Mouse (Mus musculus) skeletal muscle tissue, adult 2 months (tissue): ENCODE measurements at regions not wholly inside any gene's neighbourhood (a gene's known extent, or its start where the extent isn't known, plus 50 kb on each side); places are given as distances from the start of the nearest gene placed in this dataset.

Experiments used
- DNase-seq: peaks from one replicate; pipeline ENCODE4 v3.0.0-alpha.2; 2012; ENCODE audit warnings: low read depth, low spot score

DNA sequence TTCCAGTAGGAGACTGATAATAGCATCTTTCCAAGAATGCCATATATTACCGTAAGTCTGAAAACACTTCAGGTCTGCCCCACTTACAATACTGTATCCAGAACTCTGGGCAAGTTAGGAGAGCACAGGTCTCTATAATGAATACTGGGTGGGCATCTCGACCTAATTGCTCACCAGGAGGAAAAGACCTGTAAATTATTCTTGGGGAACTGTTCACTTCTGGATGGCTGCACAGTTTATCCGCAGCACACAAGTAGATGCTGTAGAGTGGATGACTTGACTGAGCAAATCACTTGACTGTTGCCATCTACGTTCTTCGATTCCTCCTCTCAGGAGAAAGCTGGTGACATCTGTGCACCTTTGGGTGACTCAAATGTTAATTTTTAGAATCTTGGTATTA lies 159.8 kb downstream of the Rpl36a-ps1 start:
- DNase-seq: no peak

DNA sequence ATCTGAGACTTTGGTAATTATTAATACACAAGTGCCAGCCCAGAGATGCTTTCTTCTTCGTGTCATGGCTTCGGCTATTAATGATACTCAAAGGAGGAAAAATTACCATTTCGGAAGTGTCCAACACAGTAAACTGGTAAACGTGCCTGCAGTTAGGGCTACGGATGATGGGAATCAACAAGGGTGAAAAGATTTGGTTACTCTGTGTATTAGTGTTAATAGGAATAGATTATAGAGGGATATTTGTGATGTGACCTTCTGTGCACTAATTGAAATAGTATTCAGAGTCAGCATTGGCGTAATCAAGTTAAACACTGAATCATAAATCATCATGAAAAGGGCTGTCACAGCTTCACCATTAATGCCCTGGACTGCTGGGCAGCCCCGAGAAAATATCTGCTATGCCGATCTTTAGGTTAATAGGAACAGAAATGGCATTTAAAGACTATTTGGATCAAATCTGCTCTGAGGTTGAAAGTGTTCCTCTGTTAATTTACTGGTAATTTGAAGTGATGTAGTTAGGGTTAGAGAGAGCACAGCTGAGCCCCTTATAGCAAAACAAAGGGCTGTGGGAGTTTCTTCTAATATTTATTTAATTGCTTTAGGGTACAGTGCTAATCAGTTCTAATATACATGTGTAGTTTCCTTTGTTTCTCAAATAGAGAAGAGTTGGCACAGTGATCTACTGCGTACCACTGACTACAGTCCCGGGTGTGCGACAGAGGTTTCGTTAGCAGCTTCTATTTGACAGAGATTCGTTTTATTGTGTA lies 160.7 kb downstream of the Rpl36a-ps1 start:
- no peak for DNase-seq

DNA sequence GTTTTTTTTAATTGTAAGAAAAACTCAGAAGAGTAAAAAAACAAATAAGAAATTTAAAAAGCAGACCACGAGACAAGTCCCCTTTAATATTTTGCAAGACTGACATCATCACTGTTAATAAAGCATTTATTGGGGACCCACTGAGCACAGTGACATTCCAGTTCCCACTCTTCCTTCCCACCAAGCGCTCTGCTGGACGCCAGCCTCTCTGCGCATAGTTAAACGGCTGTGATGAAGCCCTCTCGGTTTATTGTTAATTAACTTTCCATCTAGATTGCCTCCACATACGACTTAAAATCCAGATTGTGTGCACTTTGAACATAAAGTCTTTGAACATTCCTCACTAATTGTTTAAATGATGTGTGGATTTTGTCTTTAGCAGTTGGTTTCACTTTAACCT lies 161.7 kb downstream of the Rpl36a-ps1 start:
- no peak for DNase-seq

DNA sequence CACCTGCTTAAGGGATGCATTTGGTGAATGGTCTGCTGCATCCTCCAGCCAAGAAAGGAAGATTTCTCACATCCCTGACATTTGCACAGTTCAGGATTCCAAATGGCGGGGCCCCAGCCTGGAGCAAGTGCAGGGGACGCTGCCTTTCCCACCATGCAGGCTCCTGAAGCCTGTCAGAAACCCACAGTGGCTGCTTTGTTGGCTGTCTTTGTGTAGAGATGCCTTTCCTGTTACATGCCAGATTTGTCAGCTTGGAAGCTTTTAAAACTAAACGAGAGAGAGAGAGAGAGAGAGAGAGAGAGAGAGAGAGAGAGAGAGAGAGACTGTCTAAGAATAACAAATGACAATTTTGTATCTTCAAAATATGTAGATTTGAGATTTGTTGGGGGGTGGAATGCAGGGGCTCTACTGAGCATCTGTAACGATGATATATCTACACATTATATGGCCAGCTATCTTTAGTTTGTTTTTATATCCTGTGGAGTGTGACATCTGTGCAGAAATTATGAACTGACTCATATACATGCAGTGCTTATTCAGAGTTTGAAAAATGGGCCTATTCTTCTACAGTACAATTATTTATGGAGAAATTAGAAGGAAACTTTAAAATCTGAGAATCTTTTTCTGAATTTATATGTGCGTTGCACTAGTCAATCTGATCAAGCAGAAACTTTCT lies 164.0 kb downstream of the Rpl36a-ps1 start:
- no peak for DNase-seq

DNA sequence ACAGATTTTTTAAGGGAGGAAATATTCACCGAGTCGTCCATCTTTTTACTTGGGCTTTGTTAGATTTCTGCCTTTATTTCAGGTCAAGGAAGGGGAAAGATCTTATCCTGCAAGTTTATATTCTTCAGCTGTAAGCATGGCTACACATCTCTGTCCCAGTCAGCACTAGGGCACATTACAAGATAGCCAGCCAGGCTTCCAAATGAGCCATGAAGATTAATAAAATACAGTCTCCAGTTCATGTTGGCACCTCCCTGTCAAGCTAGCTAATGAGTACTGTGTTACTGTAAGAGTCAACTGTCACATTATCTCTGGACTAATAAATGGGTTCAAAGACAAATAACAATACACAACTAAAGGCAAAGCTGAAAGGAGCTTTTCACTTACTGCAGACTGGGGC lies 166.6 kb downstream of the Rpl36a-ps1 start:
- DNase-seq: no peak

DNA sequence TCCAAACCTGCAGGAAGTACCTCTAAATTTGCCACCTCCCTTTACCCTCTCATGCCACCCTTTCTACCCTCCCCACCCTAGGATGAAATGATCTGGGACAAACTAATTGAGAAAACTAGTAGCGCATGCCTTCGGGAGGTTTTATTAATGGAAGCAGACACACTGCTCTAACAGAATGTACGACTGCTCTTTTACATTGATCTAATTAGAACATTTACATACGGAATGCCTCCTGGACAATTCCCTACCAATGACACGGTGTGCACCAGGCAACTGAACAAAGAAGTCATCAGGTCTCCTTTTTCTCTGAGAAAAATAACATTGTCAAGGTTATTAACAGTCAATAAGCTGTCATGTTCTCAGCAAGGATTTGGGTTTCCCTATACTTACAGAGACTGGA lies 180.5 kb downstream of the Rpl36a-ps1 start:
- no peak for DNase-seq

DNA sequence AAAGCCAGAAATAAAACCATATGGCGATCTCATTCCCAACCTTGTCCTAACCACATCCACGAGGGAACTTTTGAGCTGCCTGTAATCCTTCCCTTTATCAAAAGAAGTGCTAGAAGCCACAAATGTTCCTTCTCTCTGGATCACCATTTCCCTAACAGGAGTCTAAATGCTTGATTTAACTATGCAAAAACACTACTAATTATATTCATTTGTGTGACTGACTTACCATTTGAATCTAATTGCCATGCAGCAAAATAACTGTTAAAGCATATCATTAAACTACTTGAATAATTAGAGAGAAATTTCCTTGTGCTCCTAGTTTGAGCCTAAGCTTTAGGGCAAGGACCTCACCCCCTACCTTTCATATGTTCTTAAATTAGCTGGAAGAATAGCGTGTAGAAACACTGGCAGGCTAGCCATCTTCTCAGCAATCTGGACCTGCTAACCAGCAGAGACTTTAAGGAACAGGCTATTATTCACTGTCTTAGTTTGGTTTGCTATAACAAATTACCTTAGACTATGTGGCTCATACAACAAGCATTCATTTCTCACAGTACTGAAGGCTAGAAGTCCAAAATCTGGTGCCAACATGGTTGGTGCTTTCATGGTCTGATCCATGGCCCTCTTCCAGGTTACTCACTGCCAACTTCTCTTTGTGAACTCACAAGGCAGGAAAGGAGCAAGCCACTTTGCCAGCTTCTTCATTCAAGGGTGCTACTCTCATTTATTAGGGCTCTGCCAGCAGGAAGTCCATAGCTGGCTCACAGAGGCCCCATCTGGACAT lies 183.7 kb downstream of the Rpl36a-ps1 start:
- no peak for DNase-seq

DNA sequence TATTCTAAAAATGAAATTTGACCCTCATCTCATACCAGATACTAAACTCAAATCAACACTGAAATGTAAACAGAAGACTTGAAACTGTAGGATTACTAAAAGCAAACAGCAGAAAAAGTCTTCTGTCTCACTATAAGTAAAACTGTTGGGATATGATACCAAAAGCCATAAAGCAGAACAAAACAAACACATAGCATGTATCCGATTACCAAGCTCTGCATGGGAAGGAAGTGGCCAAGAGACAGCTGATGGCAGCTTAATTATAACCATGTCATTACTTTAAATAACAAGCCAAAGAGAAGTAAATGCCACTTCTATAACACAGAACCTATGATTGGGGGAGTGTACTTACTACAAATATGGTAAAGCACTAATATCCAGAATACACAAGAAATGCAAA lies 186.0 kb downstream of the Rpl36a-ps1 start:
- no peak for DNase-seq

DNA sequence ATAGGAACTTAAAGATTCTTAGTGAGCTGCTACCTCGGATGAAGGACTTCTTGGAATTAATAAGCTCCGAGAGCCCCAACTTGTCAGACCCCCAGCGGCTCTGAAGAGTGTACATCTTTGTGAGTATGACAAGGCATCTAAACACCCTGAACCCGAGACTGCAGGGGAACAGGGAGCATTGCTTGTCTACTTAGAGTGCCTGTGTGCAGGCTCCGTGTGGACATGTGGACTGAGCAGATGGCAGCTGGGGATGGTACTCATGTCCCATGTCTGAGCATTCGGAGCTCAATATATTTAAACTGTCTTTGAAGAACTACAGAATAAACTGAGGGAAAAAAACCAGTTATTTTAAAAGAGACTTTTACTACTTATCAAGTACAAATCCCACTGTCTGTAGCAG lies 189.1 kb downstream of the Rpl36a-ps1 start:
- DNase-seq: no peak

DNA sequence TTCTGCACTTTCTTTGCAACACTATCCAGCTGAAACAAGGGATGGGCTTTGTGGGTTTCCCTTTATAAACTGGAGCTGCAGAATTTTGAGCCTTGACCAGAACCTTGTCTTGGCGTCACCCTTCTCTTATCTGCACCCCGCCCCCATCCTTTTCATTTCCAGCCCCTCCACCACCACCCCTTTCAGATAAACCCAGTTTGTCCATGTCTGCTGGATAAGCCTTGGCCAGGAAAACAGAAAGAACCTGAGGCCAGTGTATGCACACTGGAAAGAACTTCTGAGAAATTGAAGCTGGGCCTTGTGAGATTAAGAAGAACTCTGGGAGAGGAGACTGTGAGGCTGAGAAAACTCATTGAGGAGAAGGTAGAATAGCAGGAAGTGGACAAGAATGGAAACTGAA lies 192.8 kb downstream of the Rpl36a-ps1 start:
- no peak for DNase-seq

DNA sequence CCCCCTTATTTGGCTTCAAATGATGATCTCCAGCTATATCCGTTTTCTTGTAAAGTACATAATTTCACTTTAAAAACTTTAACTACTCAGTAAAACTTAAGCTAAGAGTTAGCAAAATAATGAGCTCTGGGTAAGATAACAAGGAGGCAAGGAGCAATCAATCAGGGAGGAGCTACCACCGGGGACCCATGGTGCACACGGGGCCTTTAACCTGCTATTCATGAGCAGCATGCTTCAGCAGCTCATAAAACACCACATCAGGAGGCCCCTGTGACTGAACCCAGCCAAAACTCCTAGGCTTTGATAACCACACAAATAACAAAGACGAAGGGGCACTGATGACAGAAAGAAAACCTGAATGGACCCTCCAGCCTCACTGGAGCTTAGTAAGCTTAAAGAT lies 202.1 kb downstream of the Rpl36a-ps1 start:
- DNase-seq: no peak

DNA sequence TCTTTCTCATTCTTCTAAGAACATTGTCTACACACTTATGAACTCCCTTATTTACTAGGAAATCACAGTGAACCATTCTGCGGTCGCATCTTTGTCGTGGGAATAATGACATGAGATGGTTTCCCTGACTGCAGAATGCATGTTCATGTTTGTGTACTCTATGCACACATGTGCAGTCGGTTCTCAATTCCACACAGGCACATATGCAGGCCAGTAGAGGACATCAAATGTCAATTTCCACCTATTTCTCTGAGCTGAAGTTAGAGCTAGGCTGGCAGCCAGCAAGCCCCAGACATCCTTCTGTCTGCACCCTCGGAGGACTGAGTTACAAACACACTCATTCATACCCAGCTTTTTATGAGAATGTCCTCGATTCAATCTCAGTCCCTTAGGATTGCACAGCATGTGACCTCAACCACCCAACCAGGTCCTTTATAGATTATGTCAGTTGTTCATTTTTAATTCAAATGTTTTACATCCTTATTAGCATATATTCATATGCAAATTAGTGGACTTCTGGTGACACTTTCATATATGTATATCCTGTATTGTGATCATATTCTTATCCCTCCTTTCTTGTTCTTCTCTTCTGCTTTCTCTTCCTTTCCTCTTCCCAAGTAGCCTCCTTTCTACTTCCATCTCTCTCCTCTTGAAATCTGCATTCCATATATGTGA lies 202.7 kb downstream of the Rpl36a-ps1 start:
- no peak for DNase-seq

DNA sequence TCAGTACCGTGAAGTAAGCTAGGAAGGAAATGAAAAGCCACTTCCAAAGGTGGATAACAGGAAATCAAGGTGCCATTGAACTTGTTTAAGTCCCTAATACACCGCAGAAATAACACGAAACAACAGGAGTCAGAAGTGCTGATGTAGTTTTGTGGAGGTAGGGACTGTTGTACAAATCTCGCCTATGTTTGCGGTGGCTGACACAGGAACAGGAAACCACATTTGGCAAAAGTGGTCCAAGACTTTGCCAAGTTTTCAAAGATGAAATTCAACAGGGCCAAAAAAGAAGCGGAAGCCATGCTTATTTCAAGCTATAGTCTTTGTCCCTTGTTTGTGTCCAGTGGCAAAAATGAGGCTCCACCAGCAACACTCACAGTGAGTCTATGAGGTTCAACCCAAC lies 204.3 kb downstream of the Rpl36a-ps1 start:
- DNase-seq: no peak

DNA sequence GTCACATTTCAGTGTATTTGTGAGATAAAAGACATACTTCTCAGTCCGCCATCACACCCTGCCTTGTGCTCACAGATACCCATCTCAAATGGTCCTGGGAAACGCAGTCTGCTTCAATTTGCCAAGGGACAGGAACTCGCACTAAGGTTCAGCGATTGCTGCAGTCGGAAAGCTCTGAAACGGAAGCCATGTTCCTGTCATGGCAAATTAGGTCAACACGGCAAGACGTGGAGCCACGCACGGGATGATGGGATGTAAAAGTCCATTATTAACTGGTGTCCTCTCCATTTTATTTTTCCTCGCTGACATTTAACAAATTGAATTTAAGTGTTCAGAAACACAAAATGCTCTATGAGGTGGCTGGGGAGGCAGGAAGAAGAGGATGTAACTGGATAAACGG lies 212.4 kb downstream of the Rpl36a-ps1 start:
- DNase-seq: no peak

DNA sequence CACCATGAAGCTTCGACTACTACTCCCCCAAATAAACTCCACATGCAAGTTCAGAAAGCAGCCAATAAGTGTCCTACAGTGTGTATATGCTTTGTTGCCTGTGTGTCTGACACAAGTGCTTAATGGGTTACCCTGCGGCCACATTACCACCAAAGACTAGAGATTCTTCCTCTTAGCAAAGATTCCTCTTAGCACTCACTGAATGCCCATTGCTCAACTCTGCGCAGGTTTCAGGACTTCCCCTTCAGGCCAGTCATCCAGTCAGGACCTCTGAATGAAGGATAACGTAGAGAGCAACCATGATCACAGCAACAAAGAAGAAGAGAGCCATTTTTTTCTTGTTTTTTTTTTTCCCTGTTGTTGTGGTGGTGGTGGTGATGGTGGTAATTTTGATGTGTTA lies 222.0 kb downstream of the Rpl36a-ps1 start:
- no peak for DNase-seq

DNA sequence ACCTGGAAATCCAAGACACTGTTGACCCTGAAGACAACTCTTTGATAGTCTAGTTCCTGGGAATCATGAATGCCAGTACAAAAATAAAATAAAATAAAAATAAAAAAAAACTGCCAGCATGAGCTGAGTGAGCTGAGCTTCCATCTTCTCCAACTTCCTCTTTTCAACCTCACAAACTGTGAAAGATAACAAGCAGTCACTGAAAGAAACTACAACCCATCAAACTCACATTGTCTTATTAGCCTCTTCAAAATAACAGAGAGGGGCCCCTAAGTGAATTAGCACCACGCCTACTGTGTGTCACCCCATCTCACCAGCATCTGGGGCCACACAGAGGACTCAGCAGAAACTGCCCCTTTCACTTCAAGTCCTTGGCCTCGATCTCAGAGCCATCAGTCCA lies 225.3 kb downstream of the Rpl36a-ps1 start:
- DNase-seq: no peak

DNA sequence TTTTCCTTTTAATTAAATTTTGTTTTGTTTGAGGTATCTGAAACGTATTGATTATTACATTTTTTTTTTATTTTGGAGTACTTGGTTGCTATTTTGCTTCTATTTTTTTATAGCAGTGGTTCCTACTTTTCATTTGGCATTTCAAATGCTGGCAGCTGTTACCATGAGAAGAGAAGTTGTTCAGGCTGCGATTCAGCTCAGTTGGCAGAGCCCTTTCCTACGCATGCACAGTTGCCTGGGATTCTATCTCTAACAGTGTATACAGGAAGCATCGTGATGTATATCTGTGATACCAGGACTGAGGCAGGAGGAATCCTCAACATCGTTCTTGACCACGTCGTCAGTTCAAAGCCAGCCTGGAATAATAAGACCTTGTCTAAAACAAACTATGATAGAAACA lies 226.6 kb downstream of the Rpl36a-ps1 start:
- DNase-seq: no peak

DNA sequence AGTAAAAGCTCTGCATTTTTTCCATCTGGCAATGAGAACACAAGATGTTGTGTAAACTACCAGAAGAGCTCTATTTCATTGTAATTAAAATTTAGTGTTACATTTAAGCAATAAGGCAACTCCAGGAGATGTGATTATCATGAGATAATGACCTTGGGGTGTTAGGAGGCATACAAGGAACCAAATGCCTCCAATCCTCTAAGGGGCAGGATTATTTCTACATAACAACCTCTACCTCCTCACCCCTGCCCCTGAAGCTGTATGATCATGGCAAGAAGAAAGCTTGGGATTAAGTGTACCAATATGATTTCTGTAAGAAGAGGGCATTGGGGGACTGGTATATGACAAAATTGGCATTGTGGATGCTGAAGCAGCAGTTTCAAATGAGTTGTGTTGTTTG lies 228.8 kb downstream of the Rpl36a-ps1 start:
- DNase-seq: no peak

DNA sequence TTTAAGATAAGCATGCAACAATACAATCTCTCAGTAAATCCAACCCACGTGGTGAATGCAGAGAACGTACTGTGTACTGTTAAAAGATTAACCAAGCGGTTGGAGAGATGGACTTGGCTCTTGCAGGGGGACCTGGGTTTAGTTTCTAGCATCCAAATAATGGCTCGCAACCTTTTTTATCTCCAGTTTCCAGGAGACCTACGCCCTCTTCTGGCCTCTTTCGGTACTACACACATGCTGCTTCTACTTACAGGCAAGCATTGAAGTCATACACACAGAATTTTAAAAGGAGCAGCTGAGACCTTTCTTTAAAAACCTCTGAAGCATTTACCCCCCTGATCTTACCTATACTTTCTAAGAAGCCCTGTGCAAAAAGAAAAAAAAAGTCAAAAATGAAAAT lies 243.4 kb downstream of the Rpl36a-ps1 start:
- no peak for DNase-seq

DNA sequence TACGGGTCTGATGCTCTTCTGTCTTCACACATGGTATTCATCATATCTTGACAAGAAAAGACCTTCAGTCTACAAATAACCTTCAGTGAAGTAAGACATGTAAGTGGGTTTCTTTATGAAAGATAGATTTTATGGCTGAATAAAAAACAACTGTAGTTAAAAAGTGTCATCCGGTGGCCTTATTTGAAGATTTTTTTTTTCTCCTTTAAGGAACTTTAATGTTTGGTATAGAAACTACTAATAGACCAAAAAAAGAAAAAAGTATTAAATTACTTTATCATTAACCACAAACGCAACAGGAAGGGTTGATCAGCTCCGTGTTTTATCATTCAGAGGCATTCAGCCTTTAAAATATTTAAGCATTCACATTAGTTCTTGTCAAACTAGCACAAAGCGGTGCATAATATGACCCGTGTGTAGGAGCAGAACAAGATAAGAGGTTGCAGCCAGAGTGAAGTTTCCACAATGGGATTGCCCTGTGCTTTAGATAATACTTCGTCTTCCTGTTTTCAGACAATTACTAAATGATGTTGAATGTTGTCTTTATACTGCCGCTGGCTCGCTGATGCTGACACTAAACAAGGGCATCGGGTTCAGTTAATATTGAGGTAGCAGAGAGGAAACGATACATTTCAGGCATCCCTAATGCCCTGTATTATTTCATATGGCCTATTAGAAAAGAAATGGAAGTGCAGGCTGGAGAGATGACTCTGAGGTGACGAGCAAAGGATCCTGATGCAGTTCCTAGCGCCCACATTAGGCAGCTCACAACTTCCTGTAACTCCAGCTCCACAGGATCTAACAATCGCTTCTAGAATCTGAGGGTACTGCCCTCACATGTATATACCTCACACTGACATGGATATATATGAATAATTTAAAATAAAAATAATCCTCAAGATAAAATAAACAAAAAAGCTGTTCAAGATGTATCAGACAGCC lies 244.8 kb downstream of the Rpl36a-ps1 start:
- no peak for DNase-seq

DNA sequence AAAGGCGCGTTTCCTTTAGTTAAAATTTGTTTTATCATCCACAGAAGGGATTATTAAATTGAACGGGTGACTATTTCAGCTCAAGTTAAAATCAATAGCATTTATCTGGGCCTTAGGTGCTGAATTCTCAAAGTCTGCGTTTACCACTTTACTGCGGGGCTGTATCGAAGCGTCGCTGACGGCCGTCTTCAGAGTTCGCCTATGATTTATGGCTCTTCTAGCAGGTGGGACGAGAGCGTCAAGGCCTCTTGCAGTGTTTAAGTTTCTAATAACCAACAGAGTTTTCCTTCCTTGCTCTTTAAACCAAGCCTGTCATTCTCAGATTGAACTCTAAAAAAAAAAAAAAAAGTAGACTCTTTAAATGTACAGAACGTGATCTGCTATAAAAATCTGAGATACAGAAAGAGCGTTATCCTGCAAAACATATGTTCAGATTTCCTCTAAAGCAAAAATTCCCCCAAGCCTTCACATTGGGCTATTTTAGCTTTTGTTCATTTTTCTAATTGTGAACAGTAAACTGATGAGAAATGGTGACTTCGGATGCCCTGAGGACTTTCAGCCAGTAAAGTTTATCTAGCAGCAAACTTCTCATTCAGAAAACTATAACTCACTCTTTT lies 246.9 kb downstream of the Rpl36a-ps1 start:
- DNase-seq: no peak
